Mouse (Mus musculus): Measurements from ENCODE around the gene Ets1. TPM values are rescaled to one million over a fixed set of nuclear protein-coding genes. Genes with fewer than 3 reads are reported as not detected.
A peak's percentile ranks its signal among the peaks of the same experiment; 100 is the strongest.

Gene Ets1
- polyA plus RNA-seq, 1 experiment from 2014 or later, result 34.5 TPM

- 21% methylated on average over 2 of the region's 2 CpGs for WGBS
- H3K4me1 ChIP-seq (ENCODE audit: control insufficient read depth, insufficient read depth, low read length), result peaks cover 8% of the 10 kb centered on the region
- no peak overlapping the region for H3K4me3 ChIP-seq (ENCODE audit: low read depth, low read length)
These were observed 85.1 kb downstream of the Ets1 start for GRCm38 (mm10) chr9:32721081-32721480.

DNA sequence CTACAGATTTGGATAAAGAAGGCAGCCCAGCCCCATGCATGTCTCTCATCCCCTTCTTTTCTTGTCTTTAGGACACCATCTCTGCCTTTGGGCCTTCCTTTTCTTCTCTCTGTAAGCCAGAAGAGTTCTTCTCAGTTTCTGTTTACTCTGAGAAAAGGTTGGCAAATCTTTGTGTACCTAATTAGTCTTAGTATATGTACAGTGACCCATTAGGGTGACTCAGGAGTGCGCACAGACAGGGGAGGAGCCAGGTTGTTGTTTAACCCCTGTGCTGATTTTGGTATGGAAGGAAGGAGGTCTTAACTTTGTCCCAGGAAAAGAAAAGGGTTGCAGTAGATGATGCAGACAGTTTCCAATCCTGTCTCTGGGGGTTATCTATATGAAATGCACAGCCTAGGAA lies 86.2 kb downstream of the Ets1 start:
- 91% methylated on average over 1 of the region's 1 CpGs for WGBS
- no peak for ATAC-seq (replicated peaks; ENCODE audit: insufficient number of reproducible peaks, low FRiP score, low TSS enrichment, low read depth)

More at GRCm38 (mm10) chr9:32721081-32721480, 85.1 kb downstream of the Ets1 start:
- H3K4me2 ChIP-seq (ENCODE audit: low read depth, low read length), result no peak overlapping the region
- H3K9me3 ChIP-seq (replicated peaks; ENCODE audit: control insufficient read depth, low read length), result no peaks in the 10 kb centered on the region
- no peaks in the 10 kb centered on the region for H3K36me3 ChIP-seq (replicated peaks; ENCODE audit: control insufficient read depth, insufficient read depth, low read depth, low read length)
- H3K27ac ChIP-seq (replicated peaks; ENCODE audit: low read depth, low read length), result 0 out of 2 replicates have a peak overlapping the region, but pooled peaks have one; percentile 48
- ATAC-seq (replicated peaks; ENCODE audit: insufficient number of reproducible peaks, low FRiP score, low TSS enrichment, low read depth), result no peak
- DNase-seq (ENCODE audit: low spot score), result peak; percentile 44
- no peak overlapping the region for H3K9ac ChIP-seq (replicated peaks; ENCODE audit: low read length)
- no peaks in the 10 kb centered on the region for H3K27me3 ChIP-seq (ENCODE audit: control insufficient read depth, insufficient read depth, low read length)

DNA sequence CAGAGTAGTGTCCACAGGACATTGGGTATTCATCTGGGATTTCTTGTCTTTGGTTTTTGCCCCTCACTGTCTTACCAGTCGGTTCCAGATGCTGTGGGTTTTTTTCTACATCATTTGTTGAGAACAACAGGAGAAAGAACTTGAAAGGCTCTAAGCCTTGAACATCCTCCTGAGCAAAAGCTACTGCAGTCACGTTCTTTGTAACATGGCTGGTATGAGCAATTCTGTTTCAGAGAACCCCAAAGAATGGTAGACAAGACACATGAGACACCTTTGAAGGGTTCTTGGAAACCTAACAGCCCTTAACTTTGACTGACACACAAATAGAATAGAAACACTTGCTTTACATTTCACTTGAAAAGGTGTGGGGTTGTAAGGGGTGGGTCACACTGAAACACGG lies 86.9 kb downstream of the Ets1 start:
- no peak for ATAC-seq (replicated peaks; ENCODE audit: insufficient number of reproducible peaks, low FRiP score, low TSS enrichment, low read depth)
- Histone ChIP-seq H3K27me3 (ENCODE audit: control insufficient read depth, insufficient read depth, low read length) (no peaks in the 10 kb centered on the region), H3K4me1 (ENCODE audit: control insufficient read depth, insufficient read depth, low read length) (peaks cover 7% of the 10 kb centered on the region), H3K4me3 (ENCODE audit: low read depth, low read length) (no peak overlapping the region), H3K9ac (replicated peaks; ENCODE audit: low read length) (no peak overlapping the region), H3K4me2 (ENCODE audit: low read depth, low read length) (no peak overlapping the region), H3K9me3 (replicated peaks; ENCODE audit: control insufficient read depth, low read length) (no peaks in the 10 kb centered on the region), H3K36me3 (replicated peaks; ENCODE audit: control insufficient read depth, insufficient read depth, low read depth, low read length) (no peaks in the 10 kb centered on the region), H3K27ac (replicated peaks; ENCODE audit: low read depth, low read length) (no peak overlapping the region)
- WGBS, result 74% methylated on average over 3 of the region's 3 CpGs
- DNase-seq (ENCODE audit: low spot score), result no peak

More for the DNA sequence above, 86.2 kb downstream of the Ets1 start:
- Histone ChIP-seq H3K4me1 (ENCODE audit: control insufficient read depth, insufficient read depth, low read length) (peaks cover 8% of the 10 kb centered on the region), H3K36me3 (replicated peaks; ENCODE audit: control insufficient read depth, insufficient read depth, low read depth, low read length) (no peaks in the 10 kb centered on the region), H3K4me2 (ENCODE audit: low read depth, low read length) (no peak overlapping the region), H3K9me3 (replicated peaks; ENCODE audit: control insufficient read depth, low read length) (no peaks in the 10 kb centered on the region), H3K9ac (replicated peaks; ENCODE audit: low read length) (no peak overlapping the region), H3K27ac (replicated peaks; ENCODE audit: low read depth, low read length) (no peak overlapping the region), H3K27me3 (ENCODE audit: control insufficient read depth, insufficient read depth, low read length) (no peaks in the 10 kb centered on the region), H3K4me3 (ENCODE audit: low read depth, low read length) (no peak overlapping the region)
- no peak for DNase-seq (ENCODE audit: low spot score)

GRCm38 (mm10) chr9:32724131-32724825 lies 88.3 kb downstream of the Ets1 start:
- Histone ChIP-seq H3K27me3 (ENCODE audit: control insufficient read depth, insufficient read depth, low read length) (no peaks in the 10 kb centered on the region), H3K27ac (replicated peaks; ENCODE audit: low read depth, low read length) (no peak overlapping the region), H3K9ac (replicated peaks; ENCODE audit: low read length) (no peak overlapping the region), H3K9me3 (replicated peaks; ENCODE audit: control insufficient read depth, low read length) (no peaks in the 10 kb centered on the region), H3K4me1 (ENCODE audit: control insufficient read depth, insufficient read depth, low read length) (peaks cover 4% of the 10 kb centered on the region; the same call in 1 of the 2 replicates), H3K4me3 (ENCODE audit: low read depth, low read length) (no peak overlapping the region), H3K4me2 (ENCODE audit: low read depth, low read length) (no peak overlapping the region), H3K36me3 (replicated peaks; ENCODE audit: control insufficient read depth, insufficient read depth, low read depth, low read length) (no peaks in the 10 kb centered on the region)
- DNase-seq (ENCODE audit: low spot score) (no peak), ATAC-seq (replicated peaks; ENCODE audit: insufficient number of reproducible peaks, low FRiP score, low TSS enrichment, low read depth) (no peak)
- WGBS, result 81% methylated on average over 7 of the region's 7 CpGs

DNA sequence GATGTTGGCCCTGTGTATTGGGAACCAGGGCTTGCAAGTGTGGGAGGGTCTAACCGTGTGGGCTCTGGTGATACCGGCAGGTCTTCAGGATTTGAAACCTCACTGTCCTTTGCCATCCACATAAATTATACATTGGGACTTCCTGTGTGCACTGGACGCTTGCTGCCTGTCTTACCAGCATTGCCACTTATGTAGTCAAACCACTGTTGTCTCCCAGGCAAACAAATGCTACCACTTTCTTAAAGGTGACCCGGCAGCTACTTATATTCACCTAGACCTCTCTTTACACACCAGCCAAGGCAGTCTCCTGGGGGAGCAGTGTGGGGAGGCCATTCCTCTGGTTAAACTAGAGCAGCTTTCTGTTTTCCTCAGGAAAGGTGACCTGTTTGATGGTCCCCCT lies 89.9 kb downstream of the Ets1 start:
- WGBS, result 90% methylated on average over 4 of the region's 4 CpGs
- H3K27ac ChIP-seq (replicated peaks; ENCODE audit: low read depth, low read length), result no peak overlapping the region
- DNase-seq (ENCODE audit: low spot score), result no peak

DNA sequence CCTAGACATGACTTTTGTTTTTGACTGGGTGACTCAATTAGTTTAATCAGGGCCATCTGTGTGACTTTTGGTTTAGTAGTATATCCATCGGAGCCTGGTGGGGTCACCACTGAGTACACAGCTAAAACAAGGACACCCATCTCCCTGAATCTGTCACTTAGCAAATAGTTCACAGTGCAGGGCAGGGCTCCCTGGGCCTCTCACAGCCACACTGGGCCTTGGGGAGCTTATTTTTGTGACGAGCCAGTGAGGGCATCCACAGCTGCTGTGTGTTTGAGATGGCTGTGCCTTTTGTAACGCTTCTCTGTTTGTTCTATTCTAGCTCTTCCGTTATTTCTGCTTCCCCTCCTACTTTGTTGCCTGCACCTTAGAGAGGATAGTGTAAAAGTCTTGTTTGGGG lies 90.6 kb downstream of the Ets1 start:
- Histone ChIP-seq H3K9me3 (replicated peaks; ENCODE audit: control insufficient read depth, low read length) (no peaks in the 10 kb centered on the region), H3K4me3 (ENCODE audit: low read depth, low read length) (no peak overlapping the region)
- WGBS, result 58% methylated on average over 4 of the region's 4 CpGs

More for the DNA sequence above, 89.9 kb downstream of the Ets1 start:
- Histone ChIP-seq H3K4me1 (ENCODE audit: control insufficient read depth, insufficient read depth, low read length) (peaks cover 2% of the 10 kb centered on the region; the same call in 1 of the 2 replicates), H3K9ac (replicated peaks; ENCODE audit: low read length) (no peak overlapping the region), H3K27me3 (ENCODE audit: control insufficient read depth, insufficient read depth, low read length) (no peaks in the 10 kb centered on the region), H3K4me3 (ENCODE audit: low read depth, low read length) (no peak overlapping the region), H3K4me2 (ENCODE audit: low read depth, low read length) (no peak overlapping the region), H3K36me3 (replicated peaks; ENCODE audit: control insufficient read depth, insufficient read depth, low read depth, low read length) (no peaks in the 10 kb centered on the region), H3K9me3 (replicated peaks; ENCODE audit: control insufficient read depth, low read length) (no peaks in the 10 kb centered on the region)
- ATAC-seq (replicated peaks; ENCODE audit: insufficient number of reproducible peaks, low FRiP score, low TSS enrichment, low read depth), result no peak

GRCm38 (mm10) chr9:32727058-32727457 lies 91.0 kb downstream of the Ets1 start:
- Histone ChIP-seq H3K4me2 (ENCODE audit: low read depth, low read length) (no peak overlapping the region), H3K27me3 (ENCODE audit: control insufficient read depth, insufficient read depth, low read length) (no peaks in the 10 kb centered on the region), H3K4me1 (ENCODE audit: control insufficient read depth, insufficient read depth, low read length) (no peaks in the 10 kb centered on the region), H3K36me3 (replicated peaks; ENCODE audit: control insufficient read depth, insufficient read depth, low read depth, low read length) (no peaks in the 10 kb centered on the region), H3K27ac (replicated peaks; ENCODE audit: low read depth, low read length) (no peak overlapping the region), H3K9me3 (replicated peaks; ENCODE audit: control insufficient read depth, low read length) (no peaks in the 10 kb centered on the region), H3K9ac (replicated peaks; ENCODE audit: low read length) (no peak overlapping the region), H3K4me3 (ENCODE audit: low read depth, low read length) (no peak overlapping the region)
- DNase-seq (ENCODE audit: low spot score) (no peak), ATAC-seq (replicated peaks; ENCODE audit: insufficient number of reproducible peaks, low FRiP score, low TSS enrichment, low read depth) (no peak)
- 97% methylated on average over 2 of the region's 2 CpGs for WGBS

More for the DNA sequence above, 90.6 kb downstream of the Ets1 start:
- DNase-seq (ENCODE audit: low spot score) (no peak), ATAC-seq (replicated peaks; ENCODE audit: insufficient number of reproducible peaks, low FRiP score, low TSS enrichment, low read depth) (no peak)
- Histone ChIP-seq H3K4me2 (ENCODE audit: low read depth, low read length) (no peak overlapping the region), H3K9ac (replicated peaks; ENCODE audit: low read length) (no peak overlapping the region), H3K27me3 (ENCODE audit: control insufficient read depth, insufficient read depth, low read length) (no peaks in the 10 kb centered on the region), H3K27ac (replicated peaks; ENCODE audit: low read depth, low read length) (no peak overlapping the region), H3K36me3 (replicated peaks; ENCODE audit: control insufficient read depth, insufficient read depth, low read depth, low read length) (no peaks in the 10 kb centered on the region), H3K4me1 (ENCODE audit: control insufficient read depth, insufficient read depth, low read length) (no peaks in the 10 kb centered on the region)

- no peak for DNase-seq (ENCODE audit: low spot score)
- WGBS, result 76% methylated on average over 7 of the region's 7 CpGs
- no peak overlapping the region for H3K27ac ChIP-seq (replicated peaks; ENCODE audit: low read depth, low read length)
- no peaks in the 10 kb centered on the region for H3K9me3 ChIP-seq (replicated peaks; ENCODE audit: control insufficient read depth, low read length)
- H3K4me2 ChIP-seq (ENCODE audit: low read depth, low read length), result no peak overlapping the region
- no peaks in the 10 kb centered on the region for H3K4me1 ChIP-seq (ENCODE audit: control insufficient read depth, insufficient read depth, low read length)
- H3K36me3 ChIP-seq (replicated peaks; ENCODE audit: control insufficient read depth, insufficient read depth, low read depth, low read length), result no peaks in the 10 kb centered on the region
- no peak overlapping the region for H3K9ac ChIP-seq (replicated peaks; ENCODE audit: low read length)
- no peaks in the 10 kb centered on the region for H3K27me3 ChIP-seq (ENCODE audit: control insufficient read depth, insufficient read depth, low read length)
- no peak overlapping the region for H3K4me3 ChIP-seq (ENCODE audit: low read depth, low read length)
- no peak for ATAC-seq (replicated peaks; ENCODE audit: insufficient number of reproducible peaks, low FRiP score, low TSS enrichment, low read depth)
These were observed 92.3 kb downstream of the Ets1 start for GRCm38 (mm10) chr9:32728306-32728705.

Measured in embryonic facial prominence, embryonic 11.5 days (tissue).